Mouse (Mus musculus): ENCODE results near the gene Ddx27.

DNA sequence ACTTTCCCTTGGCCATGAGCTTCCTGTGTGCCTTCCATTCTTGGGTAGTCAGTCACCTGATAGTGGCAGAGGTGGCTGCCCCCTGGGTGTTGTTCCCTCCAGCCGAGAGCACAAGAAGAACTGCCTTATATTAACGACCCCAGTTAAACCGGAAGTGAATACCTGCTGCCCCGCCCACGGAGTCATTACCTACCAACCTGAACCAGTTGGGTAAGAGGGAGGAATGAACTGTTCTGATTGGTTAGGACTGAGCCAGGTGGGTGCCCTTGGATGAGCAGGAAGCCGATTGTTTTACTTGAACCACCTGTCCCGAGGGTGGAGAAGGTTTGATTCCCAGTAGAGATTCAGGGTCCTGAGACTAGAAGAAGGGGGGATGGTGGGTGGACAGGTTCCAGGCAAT lies 63.5 kb downstream of the Ddx27 start:
- TF ChIP-seq CTCF (IDR thresholded peaks at IDR 0.05; ENCODE audit: borderline replicate concordance, insufficient read depth, low read depth, low read length) (no peak), POLR2A (IDR thresholded peaks at IDR 0.05; ENCODE audit: borderline replicate concordance, insufficient read depth, low read length) (no peak)

Measured in cerebellum, adult 2 months (tissue).